Mouse (Mus musculus) lung, postnatal 25 days (tissue): ENCODE results near the gene Rbm17.
"Not testable (repeated sequence)": the region's sequence is repeated elsewhere in the genome, so short reads cannot be mapped to it uniquely, and the experiment has no call there.

Experiments
- DNase-seq: peaks from one replicate; pipeline ENCODE4 v3.0.0; 2022; ENCODE audit warnings: low spot score

Rbm17 gene

GRCm38 (mm10) chr2:11604053-11604452 is at the start of gene Rbm17:
Gene Rbm17 (minus strand): TSS chr2:11604153.
- DNase-seq: no peak

- no peak for DNase-seq
These were observed 49.4 kb upstream of the Rbm17 start for GRCm38 (mm10) chr2:11653330-11653729.

GRCm38 (mm10) chr2:11652780-11653179 is 48.8 kb upstream of the Rbm17 start:
- DNase-seq: no peak

GRCm38 (mm10) chr2:11652196-11652595 is 48.2 kb upstream of the Rbm17 start:
- DNase-seq: no peak

- no peak for DNase-seq
These were observed 47.5 kb upstream of the Rbm17 start for GRCm38 (mm10) chr2:11651476-11651875.

GRCm38 (mm10) chr2:11645297-11645696 is 41.3 kb upstream of the Rbm17 start:
- no peak for DNase-seq

GRCm38 (mm10) chr2:11644057-11644456 is 40.1 kb upstream of the Rbm17 start:
- no peak for DNase-seq

GRCm38 (mm10) chr2:11642451-11642941 is 38.5 kb upstream of the Rbm17 start, which contains the start of gene Il2ra:
Gene Il2ra (plus strand): TSS chr2:11642807.
- no peak for DNase-seq

GRCm38 (mm10) chr2:11637115-11637514 is 33.2 kb upstream of the Rbm17 start:
- peak; percentile 17 for DNase-seq

GRCm38 (mm10) chr2:11636138-11636480 is 32.2 kb upstream of the Rbm17 start:
- DNase-seq: no peak

- no peak for DNase-seq
These were observed 31.7 kb upstream of the Rbm17 start for GRCm38 (mm10) chr2:11635471-11636137.

GRCm38 (mm10) chr2:11635035-11635434 is 31.1 kb upstream of the Rbm17 start:
- no peak for DNase-seq

- DNase-seq: no peak
These were observed 21.9 kb upstream of the Rbm17 start, which contains the start of gene Gm17490 for GRCm38 (mm10) chr2:11625890-11626289. Gene Gm17490 (minus strand): TSS chr2:11626264.

- no peak for DNase-seq
These were observed 19.8 kb upstream of the Rbm17 start for GRCm38 (mm10) chr2:11623726-11624125.

GRCm38 (mm10) chr2:11623173-11623572 is 19.2 kb upstream of the Rbm17 start:
- no peak for DNase-seq

- DNase-seq: no peak
These were observed 15.6 kb upstream of the Rbm17 start for GRCm38 (mm10) chr2:11619598-11619997.

- no peak for DNase-seq
These were observed 12.9 kb upstream of the Rbm17 start for GRCm38 (mm10) chr2:11616846-11617245.

- DNase-seq: not testable (repeated sequence)
These were observed 9.0 kb upstream of the Rbm17 start for GRCm38 (mm10) chr2:11612939-11613338.

- not testable (repeated sequence) for DNase-seq
These were observed 2.8 kb upstream of the Rbm17 start for GRCm38 (mm10) chr2:11606718-11607117.

- DNase-seq: no peak
These were observed 958 bp upstream of the Rbm17 start for GRCm38 (mm10) chr2:11604911-11605310.

GRCm38 (mm10) chr2:11602506-11603489 is 1.2 kb downstream of the Rbm17 start:
- DNase-seq: peak; percentile 94

GRCm38 (mm10) chr2:11601795-11602194 is 2.2 kb downstream of the Rbm17 start:
- DNase-seq: no peak

- DNase-seq: no peak
These were observed 6.0 kb downstream of the Rbm17 start for GRCm38 (mm10) chr2:11597906-11598305.
